Mouse (Mus musculus) MEL (cell line): Measurements from ENCODE around the gene Ccdc105.

ENCODE experiments used
- CHD1 ChIP-seq: IDR thresholded peaks from 2 replicates; pipeline ENCODE4 v1.6.1; 2012; ENCODE audit warnings: low read depth, mild to moderate bottlenecking, inconsistent platforms, low read length, improper control_type of control experiment
- CTCF ChIP-seq, 3 experiments: IDR thresholded peaks in 2 of 3; conservative IDR thresholded peaks in 1 of 3; 2 replicates each; pipeline ENCODE4 v1.5.1; 2011 to 2012; ENCODE audit warnings: low read length in 3 of 3, low read depth in 2 of 3, mild to moderate bottlenecking in 2 of 3, improper control_type of control experiment in 1 of 3, inconsistent platforms in 1 of 3, mixed read lengths in 1 of 3, moderate library complexity in 1 of 3; ENCODE audit not compliant: control insufficient read depth in 1 of 3, insufficient read depth in 1 of 3, poor library complexity in 1 of 3, severe bottlenecking in 1 of 3
- EP300 ChIP-seq, 2 experiments: IDR thresholded peaks; 2 replicates each; pipeline ENCODE4 v1.6.1; 2011; ENCODE audit warnings: improper control_type of control experiment in 2 of 2, low read length in 2 of 2, low read depth in 1 of 2, mild to moderate bottlenecking in 1 of 2
- GABPA ChIP-seq: IDR thresholded peaks from 2 replicates; pipeline ENCODE4 v1.6.1; 2012; ENCODE audit warnings: low read depth, mild to moderate bottlenecking, inconsistent platforms, low read length, improper control_type of control experiment, moderate library complexity
- HCFC1 ChIP-seq: IDR thresholded peaks from 2 replicates; pipeline ENCODE4 v1.6.1; 2012; ENCODE audit warnings: low read depth, mild to moderate bottlenecking, inconsistent platforms, low read length, improper control_type of control experiment, moderate library complexity
- MAX ChIP-seq: IDR thresholded peaks from 2 replicates; pipeline ENCODE4 v1.6.1; 2011; ENCODE audit warnings: low read length, improper control_type of control experiment
- MXI1 ChIP-seq: IDR thresholded peaks from 2 replicates; pipeline ENCODE4 v1.6.1; 2011; ENCODE audit warnings: mild to moderate bottlenecking, low read depth, low read length, improper control_type of control experiment
- POLR2A ChIP-seq, 2 experiments: IDR thresholded peaks; 2 replicates each; pipeline ENCODE4 v1.6.1; 2011 to 2012; ENCODE audit warnings: low read length in 2 of 2, mild to moderate bottlenecking in 2 of 2, control low read depth in 1 of 2, improper control_type of control experiment in 1 of 2, low read depth in 1 of 2, moderate library complexity in 1 of 2; ENCODE audit not compliant: control insufficient read depth in 1 of 2, insufficient read depth in 1 of 2, poor library complexity in 1 of 2
- POLR2AphosphoS5 ChIP-seq: IDR thresholded peaks from 2 replicates; pipeline ENCODE4 v1.6.1; 2012; ENCODE audit warnings: low read depth, borderline replicate concordance, mild to moderate bottlenecking, inconsistent platforms, low read length, moderate library complexity, mixed read lengths
- TAL1 ChIP-seq: IDR thresholded peaks from 2 replicates; pipeline ENCODE4 v1.6.1; 2012; ENCODE audit warnings: mild to moderate bottlenecking, inconsistent platforms, low read length, moderate library complexity, mixed read lengths
- TBP ChIP-seq: IDR thresholded peaks from 2 replicates; pipeline ENCODE4 v1.8.0; 2011; ENCODE audit warnings: low read depth, low read length, improper control_type of control experiment

- TF ChIP-seq MAX (no peak), GABPA (no peak), POLR2A (IDR thresholded peaks at IDR 0.05; ENCODE audit: control insufficient read depth in 1 of 2, insufficient read depth in 1 of 2, low read depth in 1 of 2, low read length in 2 of 2, poor library complexity in 1 of 2) (no peak), CHD1 (no peak), HCFC1 (no peak), TBP (no peak), TAL1 (no peak), EP300 (IDR thresholded peaks at IDR 0.05; ENCODE audit: low read depth in 1 of 2, low read length in 2 of 2) (no peak), POLR2AphosphoS5 (no peak), MXI1 (no peak), CTCF (IDR thresholded peaks at IDR 0.05 in 2 of 3, conservative IDR thresholded peaks at IDR 0.05 in 1 of 3; ENCODE audit: control insufficient read depth in 1 of 3, insufficient read depth in 1 of 3, low read depth in 2 of 3, low read length in 3 of 3, poor library complexity in 1 of 3, severe bottlenecking in 1 of 3) (no peak)
Observed at GRCm38 (mm10) chr10:78714129-78714528, 38.7 kb downstream of the Ccdc105 start.
